Mouse (Mus musculus): ENCODE measurements around the gene Atp8b4. TPM values are rescaled to one million over a fixed set of nuclear protein-coding genes. Genes with fewer than 3 reads are reported as not detected.
"Not testable (repeated sequence)": the region's sequence is repeated elsewhere in the genome, so short reads cannot be mapped to it uniquely, and the experiment has no call there.

The Atp8b4 gene
- polyA plus RNA-seq, 1 experiment: 1.8 TPM

DNA sequence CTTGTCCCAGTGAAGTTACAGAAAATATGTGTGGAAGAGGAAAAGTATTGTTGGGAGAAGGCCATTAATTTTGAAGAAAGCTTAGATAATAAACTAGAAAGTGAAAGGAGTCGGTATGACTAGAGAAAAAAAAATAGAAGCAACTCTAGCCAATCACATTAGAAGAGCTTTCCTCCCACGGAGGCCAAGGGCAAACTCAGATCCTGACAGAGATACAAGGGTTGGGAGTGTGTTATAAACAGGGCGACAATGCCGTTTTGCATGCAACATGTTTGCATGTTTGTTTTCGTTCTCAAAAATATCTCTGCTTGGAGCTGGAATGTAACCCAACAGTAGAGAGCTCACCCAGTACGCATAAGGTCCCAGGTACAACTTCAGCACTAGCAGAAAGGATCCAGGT is 17.1 kb downstream of the Atp8b4 start:
- WGBS: 46% methylated on average over 6 of the region's 6 CpGs
- DNase-seq: no peak
- TF ChIP-seq CTCF (IDR thresholded peaks at IDR 0.05; ENCODE audit: insufficient read depth, low read length) (no peak), POLR2A (IDR thresholded peaks at IDR 0.05; ENCODE audit: borderline replicate concordance, extremely low read depth, low read depth, low read length) (no peak)
- H3K4me3 ChIP-seq (replicated peaks; ENCODE audit: extremely low read depth, low read depth, low read length): no peak overlapping the region
- H3K4me1 ChIP-seq (ENCODE audit: control insufficient read depth, insufficient read depth, low read length): no peaks in the 10 kb centered on the region

DNA sequence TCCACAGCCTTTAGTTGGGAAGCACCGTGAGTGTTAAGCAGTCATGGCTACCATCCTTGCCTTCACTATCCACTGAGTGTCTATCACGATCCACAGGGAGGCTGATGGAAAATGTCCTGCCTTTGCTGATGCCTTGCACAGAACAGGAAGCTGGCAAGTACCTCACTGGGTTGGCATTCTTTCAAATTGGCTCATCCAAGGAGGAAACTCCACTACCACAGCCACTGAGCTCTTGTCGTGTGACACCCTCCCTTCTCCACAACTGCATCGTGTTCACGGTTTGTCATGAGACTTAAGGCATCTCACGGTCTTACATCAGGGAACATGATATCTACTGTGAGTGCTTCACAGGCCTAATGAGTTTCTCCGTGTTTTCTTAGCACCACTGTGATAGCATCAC is 22.9 kb downstream of the Atp8b4 start:
- Histone ChIP-seq H3K4me3 (replicated peaks; ENCODE audit: extremely low read depth, low read depth, low read length) (no peak overlapping the region), H3K4me1 (ENCODE audit: control insufficient read depth, insufficient read depth, low read length) (no peaks in the 10 kb centered on the region)
- 45% methylated on average over 7 of the region's 7 CpGs for WGBS
- TF ChIP-seq POLR2A (IDR thresholded peaks at IDR 0.05; ENCODE audit: borderline replicate concordance, extremely low read depth, low read depth, low read length) (no peak), CTCF (IDR thresholded peaks at IDR 0.05; ENCODE audit: insufficient read depth, low read length) (no peak)
- DNase-seq: no peak

DNA sequence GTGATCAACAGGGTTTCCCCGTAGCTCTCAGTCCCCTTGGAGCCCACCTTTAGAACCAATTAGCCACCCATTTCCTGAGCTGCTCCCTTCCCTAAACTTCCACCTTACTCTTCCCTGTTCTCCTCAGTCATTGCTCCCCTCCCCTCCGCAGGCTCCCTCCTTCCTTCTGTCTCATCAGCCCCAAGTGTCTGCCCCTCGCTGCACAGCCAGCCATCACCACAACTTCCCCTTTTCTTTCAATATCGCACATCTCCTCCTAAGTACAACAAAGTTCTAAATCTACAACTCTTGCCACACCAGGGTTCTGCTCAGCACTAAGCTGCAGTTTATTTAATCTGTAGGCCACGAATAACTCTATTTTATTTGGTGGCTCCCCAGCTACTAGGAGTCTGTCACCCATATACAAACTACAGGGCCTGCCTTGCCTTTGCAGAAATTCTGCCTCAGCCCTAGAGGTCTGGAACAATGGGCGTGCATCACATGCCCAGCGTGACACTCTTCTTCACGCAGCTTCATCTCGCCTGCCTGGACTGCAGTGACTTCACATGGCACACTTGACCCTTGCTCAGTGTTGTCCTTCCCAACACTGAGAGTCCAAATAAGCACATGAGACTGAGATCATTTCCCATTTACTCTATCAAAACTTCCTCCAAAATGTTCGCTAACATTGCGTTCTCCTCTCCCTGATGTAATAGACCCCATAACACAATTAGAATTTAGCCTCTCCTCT is 24.6 kb downstream of the Atp8b4 start:
- H3K4me1 ChIP-seq (ENCODE audit: control insufficient read depth, insufficient read depth, low read length): no peaks in the 10 kb centered on the region
- 76% methylated on average over 11 of the region's 11 CpGs for WGBS
- DNase-seq: no peak
- H3K4me3 ChIP-seq (replicated peaks; ENCODE audit: extremely low read depth, low read depth, low read length): no peak overlapping the region
- TF ChIP-seq CTCF (IDR thresholded peaks at IDR 0.05; ENCODE audit: insufficient read depth, low read length): no peak
- no peak for TF ChIP-seq POLR2A (IDR thresholded peaks at IDR 0.05; ENCODE audit: borderline replicate concordance, extremely low read depth, low read depth, low read length)

DNA sequence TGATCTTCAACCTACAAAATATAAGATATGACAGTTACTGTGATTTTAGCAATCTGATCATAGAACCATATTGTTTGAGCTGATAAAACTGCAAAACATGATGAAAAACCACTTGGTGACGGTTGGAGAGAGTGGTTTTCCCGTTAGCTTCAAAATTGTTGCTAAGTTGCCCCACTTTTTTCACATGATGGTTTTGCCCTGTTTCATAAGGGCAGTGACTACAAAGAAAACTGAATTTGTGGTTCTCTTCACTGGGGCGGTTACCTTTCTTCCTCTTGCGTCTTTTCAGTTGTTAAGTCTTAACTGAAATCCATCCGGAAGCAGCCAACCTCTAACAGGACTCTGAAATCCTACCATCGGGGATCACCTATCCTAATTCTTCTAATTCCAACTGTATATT is 26.5 kb downstream of the Atp8b4 start:
- no peaks in the 10 kb centered on the region for H3K4me1 ChIP-seq (ENCODE audit: control insufficient read depth, insufficient read depth, low read length)
- DNase-seq: no peak
- no peak overlapping the region for H3K4me3 ChIP-seq (replicated peaks; ENCODE audit: extremely low read depth, low read depth, low read length)
- no peak for TF ChIP-seq POLR2A (IDR thresholded peaks at IDR 0.05; ENCODE audit: borderline replicate concordance, extremely low read depth, low read depth, low read length)
- no peak for TF ChIP-seq CTCF (IDR thresholded peaks at IDR 0.05; ENCODE audit: insufficient read depth, low read length)
- 78% methylated on average over 6 of the region's 6 CpGs for WGBS

DNA sequence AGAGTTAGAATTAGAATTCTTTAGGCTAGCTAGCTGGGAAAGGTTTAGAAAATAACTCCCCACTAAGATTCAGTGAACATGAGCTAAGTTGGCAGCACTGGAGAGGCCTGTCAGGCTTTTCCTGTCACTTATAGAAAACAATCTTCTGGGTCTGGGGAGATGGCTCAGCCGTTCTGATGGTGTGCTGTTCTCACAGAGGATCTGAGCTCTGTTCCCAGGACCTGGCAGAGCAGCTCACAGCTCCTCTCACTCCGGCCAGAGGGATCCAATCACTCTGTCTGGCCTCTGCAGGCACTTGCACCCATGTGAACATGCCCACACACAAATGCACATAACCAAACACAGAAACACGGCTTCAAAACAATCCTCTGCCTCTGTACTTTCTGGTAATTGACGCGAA is 27.6 kb downstream of the Atp8b4 start:
- TF ChIP-seq POLR2A (IDR thresholded peaks at IDR 0.05; ENCODE audit: borderline replicate concordance, extremely low read depth, low read depth, low read length) (no peak), CTCF (IDR thresholded peaks at IDR 0.05; ENCODE audit: insufficient read depth, low read length) (no peak)
- Histone ChIP-seq H3K4me1 (ENCODE audit: control insufficient read depth, insufficient read depth, low read length) (no peaks in the 10 kb centered on the region), H3K4me3 (replicated peaks; ENCODE audit: extremely low read depth, low read depth, low read length) (no peak overlapping the region)
- no peak for DNase-seq
- WGBS: 56% methylated on average over 5 of the region's 5 CpGs

DNA sequence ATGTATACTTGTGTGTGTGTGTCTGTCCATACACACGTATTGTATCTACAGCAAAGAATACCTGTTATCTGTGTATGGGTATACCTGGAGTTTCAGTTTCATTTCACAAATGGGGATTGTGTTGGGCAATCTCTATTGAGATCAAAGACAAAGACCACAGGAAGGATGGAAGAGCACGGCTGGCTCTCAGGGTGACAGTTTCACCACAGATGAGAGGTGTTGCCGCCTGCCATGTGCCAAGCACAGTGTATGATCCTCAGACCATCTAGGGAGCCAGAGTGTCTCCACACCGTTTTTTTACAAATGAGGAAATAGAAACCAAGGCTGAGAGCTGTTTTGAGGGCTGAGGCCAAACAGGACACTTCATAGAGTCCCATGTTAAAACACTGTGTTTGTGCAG is 32.7 kb downstream of the Atp8b4 start:
- WGBS: 63% methylated on average over 4 of the region's 4 CpGs
- DNase-seq: no peak
- TF ChIP-seq POLR2A (IDR thresholded peaks at IDR 0.05; ENCODE audit: borderline replicate concordance, extremely low read depth, low read depth, low read length) (no peak), CTCF (IDR thresholded peaks at IDR 0.05; ENCODE audit: insufficient read depth, low read length) (no peak)
- Histone ChIP-seq H3K4me3 (replicated peaks; ENCODE audit: extremely low read depth, low read depth, low read length) (no peak overlapping the region), H3K4me1 (ENCODE audit: control insufficient read depth, insufficient read depth, low read length) (no peaks in the 10 kb centered on the region)

DNA sequence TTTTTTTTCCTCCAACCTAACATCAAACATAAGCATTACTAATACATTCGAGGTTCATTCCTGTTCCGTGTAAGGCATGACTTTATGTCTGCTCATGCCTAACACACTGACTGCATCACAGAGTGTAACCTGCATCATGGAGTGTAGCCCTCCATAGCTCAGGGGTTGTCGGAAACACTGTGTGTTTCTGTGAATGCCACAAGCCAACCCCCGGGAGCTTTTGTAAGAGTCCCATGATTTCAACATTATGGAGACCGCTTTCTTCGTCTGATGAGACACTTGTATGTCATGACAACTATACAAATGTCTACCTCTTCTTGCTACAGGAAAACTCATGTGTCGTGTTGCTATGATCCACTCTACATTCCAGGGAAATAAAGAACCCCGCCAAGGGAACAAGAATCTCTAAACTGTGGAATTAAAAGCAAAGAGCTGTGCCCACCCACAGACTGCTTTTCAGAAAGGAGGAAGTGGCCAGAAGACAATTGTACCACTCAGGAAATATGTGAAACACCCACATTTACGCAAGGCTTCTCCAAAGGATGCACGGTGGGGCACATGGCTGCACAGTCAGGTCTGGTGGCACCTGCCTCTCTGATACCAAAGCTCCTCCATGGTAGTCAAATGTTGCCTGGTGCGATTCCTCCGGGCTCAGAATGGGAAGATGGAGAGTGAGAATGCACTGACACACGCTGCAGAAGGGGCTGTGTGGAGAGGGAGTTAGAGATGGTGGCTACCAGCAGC is 33.9 kb downstream of the Atp8b4 start:
- H3K4me1 ChIP-seq (ENCODE audit: control insufficient read depth, insufficient read depth, low read length): no peaks in the 10 kb centered on the region
- no peak overlapping the region for H3K4me3 ChIP-seq (replicated peaks; ENCODE audit: extremely low read depth, low read depth, low read length)
- DNase-seq: no peak
- TF ChIP-seq CTCF (IDR thresholded peaks at IDR 0.05; ENCODE audit: insufficient read depth, low read length) (no peak), POLR2A (IDR thresholded peaks at IDR 0.05; ENCODE audit: borderline replicate concordance, extremely low read depth, low read depth, low read length) (no peak)
- 65% methylated on average over 13 of the region's 13 CpGs for WGBS

DNA sequence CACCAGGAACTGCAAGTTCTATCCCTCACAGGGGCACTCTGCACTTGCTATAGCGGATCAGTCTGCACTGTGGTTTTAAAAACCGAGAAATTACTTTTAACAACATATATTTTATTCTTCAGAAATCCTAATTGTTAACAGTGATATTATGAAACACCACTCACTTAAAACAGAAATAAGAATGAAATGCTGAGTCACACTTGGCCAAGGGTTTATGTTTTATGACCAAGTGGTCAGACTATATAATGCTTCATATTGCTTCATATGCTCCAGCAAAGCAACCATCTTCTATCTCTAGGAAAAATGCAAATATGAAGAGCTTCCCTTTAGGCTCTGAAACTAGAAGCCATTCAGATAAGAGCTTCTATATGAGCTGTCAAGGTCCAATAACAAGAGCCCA is 41.8 kb downstream of the Atp8b4 start:
- Histone ChIP-seq H3K4me3 (replicated peaks; ENCODE audit: extremely low read depth, low read depth, low read length) (no peak overlapping the region), H3K4me1 (ENCODE audit: control insufficient read depth, insufficient read depth, low read length) (no peaks in the 10 kb centered on the region)
- 91% methylated on average over 2 of the region's 2 CpGs for WGBS
- DNase-seq: no peak
- no peak for TF ChIP-seq POLR2A (IDR thresholded peaks at IDR 0.05; ENCODE audit: borderline replicate concordance, extremely low read depth, low read depth, low read length)
- no peak for TF ChIP-seq CTCF (IDR thresholded peaks at IDR 0.05; ENCODE audit: insufficient read depth, low read length)

DNA sequence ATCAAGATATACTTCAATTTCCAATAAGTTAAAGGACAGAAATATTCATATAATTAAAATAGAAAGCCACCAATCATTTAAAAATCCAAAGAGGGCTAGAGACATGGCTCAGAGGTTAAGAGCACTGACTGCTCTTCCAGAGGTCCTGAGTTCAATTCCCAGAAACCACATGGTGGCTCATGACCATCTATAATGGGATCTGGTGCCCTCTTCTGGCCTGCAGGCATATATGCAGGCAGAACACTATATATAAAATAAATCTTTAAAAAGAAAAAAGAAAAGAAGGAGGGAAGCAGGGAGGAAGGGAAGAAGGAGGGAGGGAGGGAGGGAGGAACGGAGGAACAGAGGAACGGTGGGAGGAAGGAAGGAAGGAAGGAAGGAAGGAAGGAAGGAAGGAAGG is 42.7 kb downstream of the Atp8b4 start:
- WGBS: 30% methylated on average over 2 of the region's 2 CpGs
- DNase-seq; H3K4me1 ChIP-seq (ENCODE audit: control insufficient read depth, insufficient read depth, low read length); H3K4me3 ChIP-seq (replicated peaks; ENCODE audit: extremely low read depth, low read depth, low read length): not testable (repeated sequence)

DNA sequence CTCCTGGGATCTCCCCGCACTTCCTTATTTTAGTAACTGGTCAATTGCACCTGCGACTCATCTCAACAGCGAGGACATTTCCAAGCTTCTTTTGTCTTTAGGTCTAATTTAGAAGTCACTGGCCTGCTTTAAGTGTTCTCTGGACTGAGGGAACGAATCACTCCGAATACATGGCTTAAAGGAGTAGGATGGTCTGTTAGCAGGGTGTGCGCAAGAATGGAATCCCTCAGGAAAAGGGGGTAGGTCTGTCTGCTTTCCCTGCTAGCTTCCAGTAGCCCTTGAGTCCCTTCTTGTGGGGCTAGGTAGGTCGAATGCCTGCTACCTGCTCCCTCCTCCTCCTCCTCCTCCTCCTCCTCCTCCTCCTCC is 49.6 kb downstream of the Atp8b4 start:
- Histone ChIP-seq H3K4me3 (replicated peaks; ENCODE audit: extremely low read depth, low read depth, low read length) (no peak overlapping the region), H3K4me1 (ENCODE audit: control insufficient read depth, insufficient read depth, low read length) (no peaks in the 10 kb centered on the region; the same call in 1 of the 2 replicates)
- DNase-seq: no peak
- no peak for TF ChIP-seq CTCF (IDR thresholded peaks at IDR 0.05; ENCODE audit: insufficient read depth, low read length)
- 66% methylated on average over 7 of the region's 7 CpGs for WGBS
